Mouse (Mus musculus): ENCODE results near the gene Ccdc33. TPM values are rescaled to one million over a fixed set of nuclear protein-coding genes. Genes with fewer than 3 reads are reported as not detected.

Ccdc33 gene
- total RNA-seq, 2 experiments from 2014 or later = 0.29 to 0.49 TPM

DNA sequence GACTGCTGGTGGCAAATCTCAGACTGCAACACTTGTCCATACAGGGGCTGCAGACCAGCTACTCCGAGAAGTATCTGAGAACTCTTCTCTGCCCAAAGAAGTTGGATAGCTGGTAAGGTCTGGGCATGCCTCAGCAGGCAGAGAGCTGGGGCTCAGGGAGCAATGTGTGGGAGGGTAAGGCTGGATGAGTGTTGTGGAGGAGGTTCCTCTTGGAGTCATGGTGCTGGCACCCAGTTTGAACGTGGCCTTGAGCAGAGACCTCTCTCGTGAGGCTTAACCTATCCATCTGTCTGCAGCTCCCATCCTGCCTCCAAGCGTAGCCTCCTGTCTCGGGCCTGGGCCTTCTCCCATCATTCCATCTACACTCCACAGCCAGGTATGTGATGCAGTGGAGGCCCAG lies 26.8 kb upstream of the Ccdc33 start:
- no peak for TF ChIP-seq CTCF (conservative IDR thresholded peaks at IDR 0.05)
- Histone ChIP-seq H3K27ac (no peak overlapping the region), H3K4me3 (no peak overlapping the region)
- no peak for DNase-seq (ENCODE audit: low spot score in 2 of 2)

DNA sequence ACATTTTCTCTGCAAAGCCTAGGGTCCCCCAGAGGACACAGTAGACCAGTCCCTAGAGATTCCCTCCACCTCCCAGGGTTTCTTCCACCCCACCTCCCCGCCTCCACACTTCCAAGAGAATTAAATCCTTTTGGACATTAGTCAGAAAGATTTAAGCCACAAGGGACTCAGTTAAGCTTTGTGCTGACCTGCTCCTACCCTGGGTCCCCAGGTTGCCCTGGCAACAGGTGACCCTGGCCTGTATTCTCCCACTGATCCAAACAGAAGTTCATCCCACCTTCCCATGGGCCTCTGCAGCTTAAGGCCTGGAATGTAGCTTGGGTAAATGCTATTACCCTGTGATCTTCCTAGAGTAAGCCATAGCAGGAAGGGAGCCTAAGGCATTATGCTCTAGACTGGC lies 26.0 kb upstream of the Ccdc33 start:
- DNase-seq (ENCODE audit: low spot score in 2 of 2) = no peak
- H3K27ac ChIP-seq = no peak overlapping the region
- no peak for TF ChIP-seq CTCF (conservative IDR thresholded peaks at IDR 0.05)
- H3K4me3 ChIP-seq = no peak overlapping the region

DNA sequence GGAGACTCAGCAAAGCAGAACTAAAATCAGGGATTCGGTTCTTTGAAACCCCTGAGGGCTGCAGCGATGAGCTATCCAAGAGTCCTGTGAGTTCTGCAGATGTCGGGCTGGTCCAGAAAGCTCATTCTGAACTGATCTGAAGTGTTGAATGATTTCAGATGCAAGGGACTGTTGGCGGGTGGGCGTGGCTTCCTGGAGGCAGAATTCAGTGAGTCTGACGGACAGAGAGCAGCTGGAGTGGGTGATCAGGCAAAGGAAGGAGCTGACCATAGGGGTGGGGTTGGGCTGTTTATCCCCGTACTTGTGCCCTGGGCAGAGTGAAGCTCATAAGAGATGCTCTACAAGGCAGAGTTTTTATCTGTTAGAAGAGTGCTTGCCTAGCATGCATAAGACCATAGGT lies 24.8 kb upstream of the Ccdc33 start:
- no peak for TF ChIP-seq CTCF (conservative IDR thresholded peaks at IDR 0.05)
- DNase-seq (ENCODE audit: low spot score in 2 of 2) = no peak
- Histone ChIP-seq H3K4me3 (no peak overlapping the region), H3K27ac (no peak overlapping the region)

DNA sequence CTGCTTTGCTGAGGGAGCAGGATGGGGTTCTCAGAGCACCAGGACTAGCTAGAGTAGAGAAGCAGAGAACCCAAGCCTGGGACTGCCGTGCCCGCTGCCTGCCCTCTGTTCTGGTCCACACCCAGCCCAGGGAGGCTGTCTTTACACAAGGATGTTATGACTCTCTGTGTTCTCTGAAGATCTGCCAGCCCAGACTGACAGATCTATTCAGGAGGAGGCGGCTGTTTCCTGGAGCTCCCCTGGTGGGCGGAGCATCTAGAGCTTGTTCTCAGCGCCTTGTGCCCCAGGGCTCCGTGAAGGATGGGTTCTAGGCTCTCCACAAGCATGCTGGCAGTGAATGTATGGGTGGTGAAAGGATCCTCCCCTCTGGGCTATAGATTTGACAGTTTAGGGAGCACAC lies 21.3 kb upstream of the Ccdc33 start:
- H3K27ac ChIP-seq = peak overlapping the region; percentile 68
- no peak overlapping the region for H3K4me3 ChIP-seq
- peak; percentile 48 to 66 for DNase-seq (ENCODE audit: low spot score in 2 of 2)
- TF ChIP-seq CTCF (conservative IDR thresholded peaks at IDR 0.05) = peak; percentile 42

DNA sequence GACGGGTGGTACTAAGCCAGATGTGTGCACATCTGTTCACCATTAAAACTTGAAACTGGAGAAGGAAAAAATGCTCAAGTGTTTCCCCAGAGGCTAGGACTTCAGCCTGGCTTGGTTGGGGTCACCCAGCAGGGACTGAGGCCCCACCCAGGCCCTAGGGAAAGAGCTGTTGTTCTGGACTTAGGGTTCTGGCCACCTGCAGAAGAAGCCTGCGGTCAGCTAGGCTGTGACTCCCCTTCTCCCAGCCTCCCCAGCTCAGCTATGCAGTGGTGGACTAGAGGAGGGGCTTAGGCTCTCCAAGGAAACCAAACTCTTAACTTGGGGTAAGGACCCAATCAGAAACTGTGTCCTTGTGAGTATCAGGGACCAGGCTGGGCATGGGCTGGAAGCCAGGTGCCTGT lies 17.3 kb upstream of the Ccdc33 start:
- H3K27ac ChIP-seq = no peak overlapping the region
- no peak for TF ChIP-seq CTCF (conservative IDR thresholded peaks at IDR 0.05)
- H3K4me3 ChIP-seq = no peak overlapping the region
- no peak for DNase-seq (ENCODE audit: low spot score in 2 of 2)

DNA sequence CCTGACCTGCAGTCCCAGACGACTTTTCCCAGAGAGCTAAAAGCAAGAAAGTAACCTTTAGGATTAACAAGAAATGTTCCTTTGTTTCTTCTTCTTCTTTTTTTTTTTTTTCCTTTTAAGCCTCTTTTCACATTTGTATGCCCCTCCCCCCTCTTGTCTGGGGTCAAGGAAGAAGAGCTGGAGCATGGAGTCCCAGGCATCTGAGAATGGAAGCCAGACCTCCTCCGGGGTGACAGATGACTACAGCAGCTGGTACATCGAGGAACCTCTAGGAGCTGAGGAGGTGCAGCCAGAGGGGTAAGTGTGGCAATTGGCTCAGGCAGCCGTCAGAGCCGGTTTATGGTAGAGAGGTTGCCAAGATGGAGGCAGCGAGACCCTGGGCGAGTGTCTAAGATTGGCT lies 16.3 kb upstream of the Ccdc33 start:
- H3K27ac ChIP-seq = no peak overlapping the region
- no peak overlapping the region for H3K4me3 ChIP-seq
- no peak for DNase-seq (ENCODE audit: low spot score in 2 of 2)
- no peak for TF ChIP-seq CTCF (conservative IDR thresholded peaks at IDR 0.05)

DNA sequence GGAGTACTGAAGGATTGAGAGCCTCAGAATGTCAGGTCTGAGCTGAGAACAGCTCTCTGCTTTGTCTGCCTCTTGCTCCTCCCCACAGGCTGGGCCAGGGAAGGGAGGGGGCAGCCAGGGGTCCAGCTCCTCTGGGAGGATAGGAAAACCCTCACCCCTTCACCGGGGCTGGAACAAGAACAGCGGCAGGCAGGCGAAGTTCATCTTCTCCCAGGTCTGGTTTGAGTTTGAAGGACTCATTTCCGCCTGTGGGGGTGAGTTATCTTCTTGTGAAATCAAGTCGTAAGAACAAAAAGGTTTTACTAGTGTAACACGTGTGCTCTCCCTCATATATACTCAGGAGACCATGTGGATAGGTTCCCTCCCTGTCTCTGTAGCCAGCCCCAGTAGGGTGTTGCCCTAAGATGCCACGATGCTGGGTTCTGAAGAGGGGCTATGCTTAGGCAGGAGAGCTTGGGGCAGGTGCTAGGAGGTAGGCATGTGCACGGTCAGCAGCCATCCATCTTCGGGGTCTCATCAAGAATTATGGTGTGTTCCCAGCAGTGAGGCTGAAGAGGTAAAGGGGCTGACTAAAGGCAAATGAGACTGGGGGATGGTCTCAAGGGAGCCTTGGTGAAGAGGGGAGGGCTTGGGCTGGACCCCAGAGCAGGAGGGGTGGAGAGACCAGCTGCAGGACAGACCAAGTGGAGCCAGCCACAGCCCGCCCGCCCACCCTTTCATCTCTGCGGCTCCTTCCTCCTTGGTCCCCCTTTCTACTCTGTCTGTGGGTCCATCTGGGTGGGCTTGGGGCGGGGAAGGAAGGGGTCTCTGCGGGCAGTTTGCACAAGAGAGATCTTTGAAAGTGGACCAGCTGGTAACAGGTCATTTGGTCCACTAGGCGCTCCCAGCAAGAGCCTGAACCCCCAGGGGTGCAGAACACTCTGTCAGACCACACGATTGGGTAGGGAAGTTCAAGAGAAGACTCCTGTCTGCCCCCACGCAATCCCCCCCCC lies 15.6 kb upstream of the Ccdc33 start:
- no peak for TF ChIP-seq CTCF (conservative IDR thresholded peaks at IDR 0.05)
- H3K4me3 ChIP-seq = no peak overlapping the region
- no peak for DNase-seq (ENCODE audit: low spot score in 2 of 2)
- no peak overlapping the region for H3K27ac ChIP-seq

DNA sequence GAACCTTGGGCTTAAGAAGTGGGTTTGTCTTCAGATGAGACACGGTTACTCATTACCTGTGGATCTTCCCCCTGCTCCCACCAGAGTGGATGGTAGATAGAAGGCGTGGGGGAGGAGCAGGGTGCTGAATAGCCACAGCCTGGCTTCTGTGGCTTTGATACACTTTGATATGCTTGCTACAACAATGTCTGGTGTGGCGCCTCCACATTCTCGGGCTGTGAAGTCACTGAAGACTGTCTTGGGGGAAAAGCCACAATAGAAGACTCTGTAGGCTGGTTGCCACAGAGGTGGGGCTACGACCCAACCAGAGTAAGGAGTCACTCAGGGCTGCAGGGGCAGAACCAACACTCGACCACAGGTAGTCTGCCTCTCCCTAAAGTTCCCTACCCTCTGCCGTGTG lies 13.1 kb upstream of the Ccdc33 start:
- no peak for DNase-seq (ENCODE audit: low spot score in 2 of 2)

DNA sequence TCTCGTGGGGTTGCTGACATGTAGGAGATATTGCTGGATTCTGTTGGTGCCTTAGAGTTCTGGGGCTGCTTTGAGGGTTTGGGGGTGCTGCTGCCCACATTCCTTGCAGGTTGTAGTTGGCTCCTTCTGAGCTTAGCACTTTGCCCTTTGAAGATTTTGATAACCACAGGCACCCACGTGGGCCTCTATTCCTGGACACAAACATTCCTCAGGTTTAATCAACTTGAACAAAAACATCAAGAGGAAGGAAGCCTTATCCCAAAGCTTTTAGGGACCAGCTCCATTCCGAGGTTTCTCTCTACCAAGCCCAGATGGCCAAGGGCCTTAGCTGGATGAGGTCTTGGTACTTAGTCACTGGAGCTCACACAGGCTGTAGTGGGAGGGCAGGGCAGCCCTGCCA lies 12.3 kb upstream of the Ccdc33 start:
- DNase-seq (ENCODE audit: low spot score in 2 of 2) = no peak
- no peak for TF ChIP-seq CTCF (conservative IDR thresholded peaks at IDR 0.05)
- Histone ChIP-seq H3K4me3 (no peak overlapping the region), H3K27ac (no peak overlapping the region)

More for the DNA sequence above, 13.1 kb upstream of the Ccdc33 start:
- no peak for TF ChIP-seq CTCF (conservative IDR thresholded peaks at IDR 0.05)
- H3K4me3 ChIP-seq = no peak overlapping the region
- no peak overlapping the region for H3K27ac ChIP-seq

DNA sequence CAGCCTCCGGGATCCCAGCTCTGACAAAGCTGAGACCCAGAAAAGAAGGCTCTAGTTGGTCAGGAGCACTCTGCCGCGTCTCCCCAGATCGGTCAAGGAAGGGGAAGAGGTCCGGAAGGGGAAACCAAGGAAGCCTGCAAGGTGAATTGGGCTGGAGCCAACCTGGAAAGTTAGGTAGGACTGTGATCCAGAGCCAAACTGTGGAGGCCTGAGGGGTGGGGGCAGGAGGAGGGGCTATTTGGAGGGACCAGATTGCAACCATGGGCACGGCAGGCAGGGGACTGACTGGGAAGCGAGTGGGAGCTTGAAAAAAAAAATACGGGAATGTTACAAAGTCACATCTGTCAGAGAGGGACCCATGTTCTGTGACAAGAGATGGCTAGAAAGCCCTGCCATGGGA lies 10.9 kb upstream of the Ccdc33 start:
- TF ChIP-seq CTCF (conservative IDR thresholded peaks at IDR 0.05) = no peak
- H3K27ac ChIP-seq = no peak overlapping the region
- DNase-seq (ENCODE audit: low spot score in 2 of 2) = no peak
- H3K4me3 ChIP-seq = no peak overlapping the region

DNA sequence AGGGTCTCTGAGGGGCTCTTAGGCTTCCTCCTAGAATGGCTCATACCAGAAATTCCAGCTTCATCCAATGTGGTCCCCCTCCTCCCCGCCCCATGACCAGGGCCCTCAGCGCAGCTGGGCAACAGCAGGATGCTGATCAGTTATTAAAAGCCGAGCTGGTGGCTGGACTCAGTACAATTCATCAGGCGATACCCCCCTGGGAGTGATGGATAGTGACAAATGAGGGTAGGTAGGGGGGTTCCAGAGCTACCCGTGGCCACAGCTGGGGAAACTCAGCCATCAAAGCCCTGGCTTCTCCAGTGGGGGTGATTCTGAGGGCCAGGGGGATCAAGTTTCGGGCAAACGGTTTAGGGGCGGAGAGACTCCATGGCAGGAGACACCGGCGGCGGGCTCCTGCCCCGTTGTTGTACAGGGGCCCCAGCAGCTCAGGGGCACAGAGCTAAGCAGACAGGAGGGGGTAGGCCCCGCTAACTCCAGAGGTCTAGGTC lies 10.3 kb upstream of the Ccdc33 start:
- no peak for DNase-seq (ENCODE audit: low spot score in 2 of 2)
- TF ChIP-seq CTCF (conservative IDR thresholded peaks at IDR 0.05) = no peak
- no peak overlapping the region for H3K4me3 ChIP-seq
- H3K27ac ChIP-seq = no peak overlapping the region

DNA sequence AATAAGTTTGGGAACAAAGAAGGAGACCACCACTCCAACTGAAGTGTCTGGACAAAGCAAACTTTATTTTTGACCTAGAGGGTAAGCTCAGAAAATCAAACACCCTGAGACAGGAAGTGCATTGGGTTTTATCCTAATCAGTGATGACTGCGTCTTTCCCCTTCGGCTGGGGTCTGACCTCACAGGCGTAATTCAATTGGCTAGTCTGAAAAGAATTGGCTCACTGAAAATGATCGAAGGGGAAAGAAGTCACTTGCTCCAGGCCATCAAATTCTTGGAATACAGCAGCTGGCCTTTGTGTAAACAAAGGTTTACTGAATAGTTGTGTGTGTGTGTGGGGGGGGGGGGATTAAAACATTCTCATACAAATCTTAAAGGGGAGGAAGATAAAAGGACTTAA lies 7.2 kb upstream of the Ccdc33 start:
- no peak for DNase-seq (ENCODE audit: low spot score in 2 of 2)
- no peak for TF ChIP-seq CTCF (conservative IDR thresholded peaks at IDR 0.05)
- no peak overlapping the region for H3K27ac ChIP-seq
- no peak overlapping the region for H3K4me3 ChIP-seq

DNA sequence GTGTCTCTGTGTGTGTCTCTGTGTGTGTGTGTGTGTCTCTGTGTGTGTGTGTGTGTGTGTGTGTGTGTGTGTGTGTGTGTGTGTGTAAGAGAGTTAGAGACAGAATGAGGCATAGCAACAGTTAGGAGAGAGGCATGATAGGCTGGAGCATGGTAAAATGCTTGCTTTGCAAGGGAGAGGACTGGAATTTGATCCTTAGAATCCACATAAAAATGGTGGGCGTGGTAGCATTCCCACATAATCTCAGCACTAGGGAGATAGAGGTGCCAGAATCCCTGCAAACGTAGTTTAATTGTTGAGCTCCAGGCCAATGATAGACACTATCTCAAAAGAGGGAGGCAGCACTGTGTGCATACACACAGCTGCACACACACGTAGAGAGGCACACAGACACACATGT lies 6.5 kb upstream of the Ccdc33 start:
- no peak for TF ChIP-seq CTCF (conservative IDR thresholded peaks at IDR 0.05)
- Histone ChIP-seq H3K4me3 (no peak overlapping the region), H3K27ac (no peak overlapping the region)
- no peak for DNase-seq (ENCODE audit: low spot score in 2 of 2)
